Mouse (Mus musculus) thymus, adult 2 months (tissue): ENCODE results near the gene Crabp2. TPM values are rescaled to one million over a fixed set of nuclear protein-coding genes. Genes with fewer than 3 reads are reported as not detected.
A peak's percentile ranks its signal among the peaks of the same experiment; 100 is the strongest.

ENCODE experiments used
- DNase-seq: peaks from one replicate; pipeline ENCODE4 v3.0.0; 2021
- H3K27ac ChIP-seq: fragments of 200-500 bp; 2 replicates; pipeline ENCODE4 v1.5.1; 2012; ENCODE audit warnings: low read length, control low read depth; ENCODE audit not compliant: control insufficient read depth, insufficient read depth
- H3K27me3 ChIP-seq: fragments of 200-500 bp; 2 replicates; pipeline ENCODE4 v1.6.1; 2012; ENCODE audit warnings: mild to moderate bottlenecking, low read length, moderate library complexity, mixed read lengths; ENCODE audit not compliant: control insufficient read depth, insufficient read depth
- H3K36me3 ChIP-seq: fragments of 200-500 bp; 2 replicates; pipeline ENCODE4 v1.6.1; 2012; ENCODE audit warnings: mild to moderate bottlenecking, low read length, moderate library complexity; ENCODE audit not compliant: control insufficient read depth, insufficient read depth
- H3K4me1 ChIP-seq: fragments of 200-500 bp; replicated peaks from 2 replicates; pipeline ENCODE4 v1.6.1; 2012; ENCODE audit warnings: low read length; ENCODE audit not compliant: control insufficient read depth, insufficient read depth
- H3K4me3 ChIP-seq: fragments of 200-500 bp; 2 replicates; pipeline ENCODE4 v1.5.1; 2012; ENCODE audit warnings: mild to moderate bottlenecking, low read length, control low read depth, moderate library complexity; ENCODE audit not compliant: control insufficient read depth, insufficient read depth
- CTCF ChIP-seq: fragments of 200-500 bp; IDR thresholded peaks from 2 replicates; pipeline ENCODE4 v1.5.1; 2012; ENCODE audit warnings: mild to moderate bottlenecking, control low read depth, low read length, moderate library complexity, borderline replicate concordance; ENCODE audit not compliant: control insufficient read depth, poor library complexity, insufficient read depth; ENCODE audit errors: extremely low read depth
- POLR2A ChIP-seq: fragments of 200-500 bp; IDR thresholded peaks from 2 replicates; pipeline ENCODE4 v1.6.1; 2012; ENCODE audit warnings: mild to moderate bottlenecking, low read length, control low read depth, moderate library complexity; ENCODE audit not compliant: control insufficient read depth, poor library complexity, insufficient read depth; ENCODE audit errors: extremely low read depth
- WGBS: fragments of 180-500 bp; shearing (Covaris S2); methylation state at CpG from one replicate; pipeline ENCODE4 v1.1.7; 2018; 5-methylcytosine and 5-hydroxymethylcytosine counted together
- polyA plus RNA-seq: library from polyadenylated mRNA; depleted of rRNA; stranded (reverse); fragments of >200 nt; gene quantifications from 2 replicates; pipeline ENCODE4 v1.2.3, GENCODE M21; 2012; rRNA removed

Gene Crabp2
- polyA plus RNA-seq, 1 experiment: 1.6 TPM

GRCm38 (mm10) chr3:87999243-87999895 lies 50.9 kb downstream of the Crabp2 start:
- no peak for DNase-seq
- Histone ChIP-seq H3K36me3 (no peaks in the 10 kb centered on the region), H3K27me3 (peaks cover 37% of the 10 kb centered on the region), H3K4me1 (0 out of 2 replicates have a peak, but pooled peaks cover 4% of the 10 kb centered on the region), H3K27ac (no peak overlapping the region), H3K4me3 (no peak overlapping the region)
- 4% methylated on average over 38 of the region's 38 CpGs for WGBS
- TF ChIP-seq CTCF: no peak
- no peak for TF ChIP-seq POLR2A

GRCm38 (mm10) chr3:88000181-88000580 lies 51.7 kb downstream of the Crabp2 start, which contains the start of gene Bcan:
TSS of gene Bcan (minus strand) at chr3:88000230.
- Histone ChIP-seq H3K4me3 (no peak within 1 kb of the TSS), H3K27ac (no peak within 1 kb of the TSS), H3K36me3 (no peaks in the 10 kb centered on the region), H3K27me3 (peaks cover 37% of the 10 kb centered on the region), H3K4me1 (0 out of 2 replicates have a peak, but pooled peaks cover 4% of the 10 kb centered on the region)
- TF ChIP-seq POLR2A (no peak), CTCF (no peak)
- WGBS: 3% methylated on average over 39 of the region's 39 CpGs
- DNase-seq: no peak

GRCm38 (mm10) chr3:88000816-88001595 lies 52.5 kb downstream of the Crabp2 start:
- H3K27ac ChIP-seq: no peak overlapping the region
- no peak overlapping the region for H3K4me3 ChIP-seq
- 0 out of 2 replicates have a peak, but pooled peaks cover 4% of the 10 kb centered on the region for H3K4me1 ChIP-seq
- 27% methylated on average over 11 of the region's 11 CpGs for WGBS
- no peak for DNase-seq
- no peaks in the 10 kb centered on the region for H3K36me3 ChIP-seq
- H3K27me3 ChIP-seq: peaks cover 35% of the 10 kb centered on the region
- TF ChIP-seq CTCF (no peak), POLR2A (no peak)

- TF ChIP-seq CTCF (0 out of 2 replicates have a peak, but pooled peaks have one; percentile 9), POLR2A (no peak)
- Histone ChIP-seq H3K36me3 (no peaks in the 10 kb centered on the region), H3K4me1 (0 out of 2 replicates have a peak, but pooled peaks cover 4% of the 10 kb centered on the region), H3K4me3 (no peak overlapping the region), H3K27me3 (peaks cover 26% of the 10 kb centered on the region), H3K27ac (no peak overlapping the region)
- WGBS: 9% methylated on average over 17 of the region's 17 CpGs
- DNase-seq: no peak
Observed at GRCm38 (mm10) chr3:88002291-88002976, 54.0 kb downstream of the Crabp2 start.

Other genes starting within 250 kb of the Crabp2 start
- gene Lrrc71, start 200.0 kb upstream of the Crabp2 start, polyA plus RNA-seq: 0.39 and 0.56 TPM in 2 replicates
- gene Ntrk1, start 153.5 kb upstream of the Crabp2 start, polyA plus RNA-seq: 0.67 and 0.89 TPM in 2 replicates
- gene Insrr, start 151.7 kb upstream of the Crabp2 start, polyA plus RNA-seq: 0.58 and 0.64 TPM in 2 replicates
- gene Pear1, start 124.4 kb upstream of the Crabp2 start, polyA plus RNA-seq: 17.5 and 19.8 TPM in 2 replicates
- gene Sh2d2a, start 101.9 kb upstream of the Crabp2 start, polyA plus RNA-seq: 179 and 180 TPM in 2 replicates
- gene Prcc, start 63.1 kb upstream of the Crabp2 start, polyA plus RNA-seq: 54.5 and 60.0 TPM in 2 replicates
- 112 and 136 TPM in 2 replicates for gene Hdgf, start 42.3 kb upstream of the Crabp2 start, polyA plus RNA-seq
- gene Mrpl24, start 29.2 kb upstream of the Crabp2 start, polyA plus RNA-seq: 60.5 and 72.4 TPM in 2 replicates
- gene Isg20l2, start 18.4 kb upstream of the Crabp2 start, polyA plus RNA-seq: 31.6 and 40.8 TPM in 2 replicates
- gene Rrnad1, start 17.9 kb upstream of the Crabp2 start, polyA plus RNA-seq: 68.0 and 75.4 TPM in 2 replicates
- 1.1 and 1.3 TPM in 2 replicates for gene Nes, start 22.4 kb downstream of the Crabp2 start, polyA plus RNA-seq
- gene Bcan, start 51.6 kb downstream of the Crabp2 start, polyA plus RNA-seq: 0.23 and 0.54 TPM in 2 replicates
- 0.23 and 0.26 TPM in 2 replicates for gene Hapln2, start 78.9 kb downstream of the Crabp2 start, polyA plus RNA-seq
- 11.3 and 14.7 TPM in 2 replicates for gene Gpatch4, start 94.4 kb downstream of the Crabp2 start, polyA plus RNA-seq
- gene Naxe, start 109.8 kb downstream of the Crabp2 start, polyA plus RNA-seq: 63.0 and 69.0 TPM in 2 replicates
- 0.47 and 0.55 TPM in 2 replicates for gene Ttc24, start 129.6 kb downstream of the Crabp2 start, polyA plus RNA-seq
- gene Iqgap3, start 133.3 kb downstream of the Crabp2 start, polyA plus RNA-seq: 19.7 and 24.6 TPM in 2 replicates
- 343 and 377 TPM in 2 replicates for gene Mef2d, start 193.7 kb downstream of the Crabp2 start, polyA plus RNA-seq